Mouse (Mus musculus) C2C12 (cell line): ENCODE measurements around the gene Samd1.

Experiments used
- CTCF ChIP-seq: IDR thresholded peaks from one replicate; pipeline ENCODE4 v1.5.1; 2011; ENCODE audit not compliant: control insufficient read depth, insufficient read depth, insufficient read length
- MYOD1 ChIP-seq: IDR thresholded peaks from one replicate; pipeline ENCODE4 v1.6.1; 2011; ENCODE audit warnings: low read depth; ENCODE audit not compliant: control insufficient read depth, insufficient read length
- USF1 ChIP-seq: IDR thresholded peaks from one replicate; pipeline ENCODE4 v1.6.1; 2011; ENCODE audit warnings: low read depth, mild to moderate bottlenecking, control low read depth, moderate library complexity

DNA sequence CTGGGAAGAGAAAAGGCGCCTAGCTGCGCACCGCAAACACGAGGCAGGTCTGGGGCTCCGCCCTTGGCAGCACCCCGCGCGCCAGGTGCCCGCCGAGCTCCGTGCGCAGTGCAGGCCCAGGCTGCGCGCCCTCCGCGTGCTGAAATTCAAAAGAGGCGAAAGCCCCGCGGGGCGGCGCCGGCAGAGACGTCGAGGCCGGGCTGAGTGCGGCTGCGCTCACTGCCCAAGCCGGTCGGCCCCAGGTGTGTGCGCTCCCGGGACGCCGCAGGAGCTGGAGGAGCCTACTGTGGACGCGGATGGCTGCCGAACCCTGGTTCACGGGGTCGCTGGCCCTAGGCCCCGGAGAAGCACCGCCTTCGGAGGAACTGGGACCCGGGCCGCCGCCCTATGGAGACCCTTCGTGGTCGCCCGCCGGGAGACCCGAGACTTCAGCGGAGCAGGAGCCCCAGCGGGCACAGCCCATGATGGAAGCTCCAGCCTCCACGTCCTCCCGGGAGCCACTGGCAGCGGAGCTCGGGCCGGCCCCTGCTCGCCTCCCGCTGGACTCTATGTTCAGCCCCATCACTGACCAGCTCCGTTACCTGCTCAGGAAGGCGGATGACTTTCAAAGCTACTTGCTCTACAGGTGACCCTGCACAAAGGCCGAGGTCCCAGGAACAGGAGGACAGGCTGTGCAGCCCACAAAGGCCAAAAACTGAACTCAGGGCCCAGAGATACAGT, 4.0 kb downstream of the Samd1 start, which contains the start of gene 1700067K01Rik:
- no peak for TF ChIP-seq MYOD1
- TF ChIP-seq CTCF, result no peak
- no peak for TF ChIP-seq USF1
